Mouse (Mus musculus) embryonic facial prominence, embryonic 14.5 days (tissue): ENCODE measurements around the gene Asic5. TPM values are rescaled to one million over a fixed set of nuclear protein-coding genes. Genes with fewer than 3 reads are reported as not detected.

Source experiments
- ATAC-seq: fragments of 200-750 bp; cut with Nextera tagmentation; 2 replicates; pipeline ENCODE4 v1.8.0; 2017; ENCODE audit warnings: low read depth, moderate number of reproducible peaks, moderate TSS enrichment
- DNase-seq: peaks from one replicate; pipeline ENCODE4 v3.0.0-alpha.2; 2015; ENCODE audit warnings: low spot score
- H3K27ac ChIP-seq: fragments of 300-500 bp; sonication (generic); replicated peaks from 2 replicates; pipeline ENCODE4 v1.5.1; 2014; ENCODE audit warnings: low read depth, mild to moderate bottlenecking, low read length, moderate library complexity
- H3K27me3 ChIP-seq: fragments of 300-500 bp; sonication (generic); replicated peaks from 2 replicates; pipeline ENCODE4 v1.6.1; 2014; ENCODE audit warnings: low read length; ENCODE audit not compliant: control insufficient read depth, insufficient read depth
- H3K36me3 ChIP-seq: fragments of 300-500 bp; sonication (generic); 2 replicates; pipeline ENCODE4 v1.6.1; 2014; ENCODE audit warnings: low read length, mixed read lengths; ENCODE audit not compliant: control insufficient read depth, insufficient read depth
- H3K4me1 ChIP-seq: fragments of 300-500 bp; sonication (generic); 2 replicates; pipeline ENCODE4 v1.6.1; 2014; ENCODE audit warnings: antibody characterized with exemption, low read length; ENCODE audit not compliant: control insufficient read depth, insufficient read depth
- H3K4me2 ChIP-seq: fragments of 300-500 bp; sonication (generic); 2 replicates; pipeline ENCODE4 v1.6.1; 2014; ENCODE audit warnings: low read depth, mild to moderate bottlenecking, low read length, moderate library complexity, mixed read lengths
- H3K4me3 ChIP-seq: fragments of 300-500 bp; sonication (generic); 2 replicates; pipeline ENCODE4 v1.5.1; 2014; ENCODE audit warnings: low read depth, mild to moderate bottlenecking, low read length
- H3K9ac ChIP-seq: fragments of 300-500 bp; sonication (generic); 2 replicates; pipeline ENCODE4 v1.6.1; 2014; ENCODE audit warnings: low read depth, mild to moderate bottlenecking, low read length, moderate library complexity, mixed read lengths
- H3K9me3 ChIP-seq: fragments of 300-500 bp; sonication (generic); 2 replicates; pipeline ENCODE4 v1.6.1; 2016; ENCODE audit warnings: low read length; ENCODE audit not compliant: control insufficient read depth
- WGBS: fragments of 180-500 bp; shearing (Covaris S2); extraction: QIAGEN DNeasy Blood & Tissue Kit; methylation state at CpG from one replicate; pipeline ENCODE4 v1.1.7; 2014; 5-methylcytosine and 5-hydroxymethylcytosine counted together
- polyA plus RNA-seq: library from polyadenylated mRNA; unstranded; fragments of >200 nt; fragmentation: Nextera tagmentation; extraction: Ambion mirVana; gene quantifications from 2 replicates; pipeline ENCODE4 v1.2.1, GENCODE M21; 2014

The Asic5 gene
- polyA plus RNA-seq, 1 experiment from 2014 or later = not detected

GRCm38 (mm10) chr3:81961336-81961735 lies 20.8 kb upstream of the Asic5 start:
- H3K27ac ChIP-seq = no peak overlapping the region
- no peak for DNase-seq

GRCm38 (mm10) chr3:81963768-81964167 lies 18.3 kb upstream of the Asic5 start:
- no peak overlapping the region for H3K4me2 ChIP-seq
- 56% methylated on average over 5 of the region's 5 CpGs for WGBS

More at GRCm38 (mm10) chr3:81961336-81961735, 20.8 kb upstream of the Asic5 start:
- Histone ChIP-seq H3K9me3 (no peaks in the 10 kb centered on the region), H3K4me2 (no peak overlapping the region), H3K4me3 (no peak overlapping the region), H3K36me3 (no peaks in the 10 kb centered on the region), H3K27me3 (no peaks in the 10 kb centered on the region), H3K4me1 (no peaks in the 10 kb centered on the region), H3K9ac (no peak overlapping the region)
- WGBS = 78% methylated on average over 5 of the region's 5 CpGs
- ATAC-seq = no peak

GRCm38 (mm10) chr3:81964596-81964995 lies 17.5 kb upstream of the Asic5 start:
- H3K4me3 ChIP-seq = no peak overlapping the region
- no peak for ATAC-seq

More at GRCm38 (mm10) chr3:81963768-81964167, 18.3 kb upstream of the Asic5 start:
- no peaks in the 10 kb centered on the region for H3K4me1 ChIP-seq
- H3K27ac ChIP-seq = no peak overlapping the region
- no peaks in the 10 kb centered on the region for H3K27me3 ChIP-seq
- DNase-seq (no peak), ATAC-seq (no peak)
- H3K9me3 ChIP-seq = no peaks in the 10 kb centered on the region
- no peak overlapping the region for H3K9ac ChIP-seq
- H3K36me3 ChIP-seq = no peaks in the 10 kb centered on the region
- H3K4me3 ChIP-seq = no peak overlapping the region

GRCm38 (mm10) chr3:81975607-81976006 lies 6.5 kb upstream of the Asic5 start:
- Histone ChIP-seq H3K27me3 (no peaks in the 10 kb centered on the region), H3K9me3 (no peaks in the 10 kb centered on the region), H3K27ac (no peak overlapping the region), H3K4me1 (no peaks in the 10 kb centered on the region), H3K4me3 (no peak overlapping the region), H3K36me3 (no peaks in the 10 kb centered on the region), H3K4me2 (no peak overlapping the region), H3K9ac (no peak overlapping the region)
- no peak for DNase-seq
- 71% methylated on average over 4 of the region's 4 CpGs for WGBS
- no peak for ATAC-seq

More at GRCm38 (mm10) chr3:81964596-81964995, 17.5 kb upstream of the Asic5 start:
- Histone ChIP-seq H3K4me1 (no peaks in the 10 kb centered on the region), H3K4me2 (no peak overlapping the region), H3K27me3 (no peaks in the 10 kb centered on the region), H3K36me3 (no peaks in the 10 kb centered on the region), H3K27ac (no peak overlapping the region), H3K9me3 (no peaks in the 10 kb centered on the region), H3K9ac (no peak overlapping the region)
- no peak for DNase-seq
- WGBS = 66% methylated on average over 3 of the region's 3 CpGs

GRCm38 (mm10) chr3:81976102-81976501 lies 6.0 kb upstream of the Asic5 start, which contains the start of gene Tdo2:
TSS of gene Tdo2 (minus strand) at chr3:81976202.
- Histone ChIP-seq H3K9ac (no peak within 1 kb of the TSS), H3K27me3 (no peaks in the 10 kb centered on the region), H3K4me3 (no peak within 1 kb of the TSS), H3K36me3 (no peaks in the 10 kb centered on the region), H3K4me1 (no peaks in the 10 kb centered on the region), H3K4me2 (no peak within 1 kb of the TSS), H3K9me3 (no peaks in the 10 kb centered on the region), H3K27ac (no peak within 1 kb of the TSS)
- ATAC-seq (no peak), DNase-seq (no peak)

- DNase-seq (no peak), ATAC-seq (no peak)
- no peak overlapping the region for H3K27ac ChIP-seq
- 84% methylated on average over 5 of the region's 5 CpGs for WGBS
- H3K36me3 ChIP-seq = no peaks in the 10 kb centered on the region
- H3K27me3 ChIP-seq = no peaks in the 10 kb centered on the region
- no peaks in the 10 kb centered on the region for H3K4me1 ChIP-seq
- H3K4me3 ChIP-seq = no peak overlapping the region
- H3K9me3 ChIP-seq = no peaks in the 10 kb centered on the region
- H3K9ac ChIP-seq = no peak overlapping the region
- H3K4me2 ChIP-seq = no peak overlapping the region
These were observed 514 bp upstream of the Asic5 start for GRCm38 (mm10) chr3:81981576-81981975.

- ATAC-seq = no peak
These were observed 1.2 kb downstream of the Asic5 start for GRCm38 (mm10) chr3:81983120-81983895.

GRCm38 (mm10) chr3:81985100-81985499 lies 3.0 kb downstream of the Asic5 start:
- Histone ChIP-seq H3K36me3 (no peaks in the 10 kb centered on the region), H3K4me2 (no peak overlapping the region), H3K9me3 (no peaks in the 10 kb centered on the region), H3K4me3 (no peak overlapping the region), H3K27me3 (no peaks in the 10 kb centered on the region), H3K27ac (no peak overlapping the region), H3K9ac (no peak overlapping the region), H3K4me1 (peaks cover 4% of the 10 kb centered on the region; the same call in 1 of the 2 replicates)
- WGBS = 49% methylated on average over 1 of the region's 1 CpGs
- ATAC-seq (no peak), DNase-seq (no peak)

More at GRCm38 (mm10) chr3:81983120-81983895, 1.2 kb downstream of the Asic5 start:
- H3K9ac ChIP-seq = no peak overlapping the region
- 78% methylated on average over 8 of the region's 8 CpGs for WGBS
- H3K9me3 ChIP-seq = no peaks in the 10 kb centered on the region
- no peaks in the 10 kb centered on the region for H3K27me3 ChIP-seq
- H3K4me2 ChIP-seq = no peak overlapping the region
- DNase-seq = peak; percentile 7
- no peaks in the 10 kb centered on the region for H3K4me1 ChIP-seq
- H3K27ac ChIP-seq = no peak overlapping the region
- no peak overlapping the region for H3K4me3 ChIP-seq
- no peaks in the 10 kb centered on the region for H3K36me3 ChIP-seq

GRCm38 (mm10) chr3:81986103-81986502 lies 4.0 kb downstream of the Asic5 start:
- no peak for ATAC-seq
- Histone ChIP-seq H3K4me1 (peaks cover 4% of the 10 kb centered on the region; the same call in 1 of the 2 replicates), H3K9me3 (no peaks in the 10 kb centered on the region), H3K4me3 (no peak overlapping the region), H3K4me2 (no peak overlapping the region), H3K9ac (no peak overlapping the region), H3K27ac (no peak overlapping the region), H3K27me3 (no peaks in the 10 kb centered on the region), H3K36me3 (no peaks in the 10 kb centered on the region)
- WGBS = 98% methylated on average over 2 of the region's 2 CpGs
- DNase-seq = no peak
